Mouse (Mus musculus): ENCODE results near the gene Rev3l. TPM values are rescaled to one million over a fixed set of nuclear protein-coding genes. Genes with fewer than 3 reads are reported as not detected.
A peak's percentile ranks its signal among the peaks of the same experiment; 100 is the strongest.
"Not testable (repeated sequence)": the region's sequence is repeated elsewhere in the genome, so short reads cannot be mapped to it uniquely, and the experiment has no call there.

Rev3l gene
- total RNA-seq, 4 experiments from 2014 or later, result 34.3 to 40.5 (median 37.6) TPM

GRCm38 (mm10) chr10:39778305-39778704 is 46.4 kb downstream of the Rev3l start:
- no peak for DNase-seq (ENCODE audit: low spot score in 2 of 2)

GRCm38 (mm10) chr10:39785241-39785640 is 53.3 kb downstream of the Rev3l start:
- no peak for DNase-seq (ENCODE audit: low spot score in 2 of 2)

- no peak for DNase-seq (ENCODE audit: low spot score in 2 of 2)
These were observed 61.4 kb downstream of the Rev3l start for GRCm38 (mm10) chr10:39793295-39793694.

- no peak for DNase-seq (ENCODE audit: low spot score in 2 of 2)
These were observed 79.6 kb downstream of the Rev3l start for GRCm38 (mm10) chr10:39811507-39811906.

- no peak for DNase-seq (ENCODE audit: low spot score in 2 of 2)
These were observed 110.7 kb downstream of the Rev3l start for GRCm38 (mm10) chr10:39842621-39843020.

GRCm38 (mm10) chr10:39865509-39865908 is 133.6 kb downstream of the Rev3l start:
- DNase-seq (ENCODE audit: low spot score in 2 of 2), result no peak

GRCm38 (mm10) chr10:39888621-39889020 is 156.7 kb downstream of the Rev3l start:
- no peak for DNase-seq (ENCODE audit: low spot score in 2 of 2)

- no peak for DNase-seq (ENCODE audit: low spot score in 2 of 2)
These were observed 162.1 kb downstream of the Rev3l start for GRCm38 (mm10) chr10:39893702-39894697.

- DNase-seq (ENCODE audit: low spot score in 2 of 2), result no peak
These were observed 164.6 kb downstream of the Rev3l start for GRCm38 (mm10) chr10:39896503-39896902.

GRCm38 (mm10) chr10:39898874-39899371 is 167.0 kb downstream of the Rev3l start, which contains the start of gene Mfsd4b4:
Gene Mfsd4b4, minus strand, starts transcription at chr10:39899238.
- peak; percentile 79 to 80 for DNase-seq (ENCODE audit: low spot score in 2 of 2)

GRCm38 (mm10) chr10:39904191-39904590 is 172.3 kb downstream of the Rev3l start:
- DNase-seq (ENCODE audit: low spot score in 2 of 2), result no peak

- DNase-seq (ENCODE audit: low spot score in 2 of 2), result no peak
These were observed 175.1 kb downstream of the Rev3l start for GRCm38 (mm10) chr10:39906799-39907658.

GRCm38 (mm10) chr10:39908768-39909441 is 177.0 kb downstream of the Rev3l start:
- DNase-seq (ENCODE audit: low spot score in 2 of 2), result no peak

GRCm38 (mm10) chr10:39912616-39913015 is 180.7 kb downstream of the Rev3l start:
- DNase-seq (ENCODE audit: low spot score in 2 of 2), result no peak

GRCm38 (mm10) chr10:39924556-39924955 is 192.6 kb downstream of the Rev3l start:
- DNase-seq (ENCODE audit: low spot score in 2 of 2), result not testable (repeated sequence)

Other genes starting within 250 kb of the Rev3l start
- gene Traf3ip2, start 119.2 kb upstream of the Rev3l start, total RNA-seq (2022), result 1 to 10 TPM; 1.1 to 5.0 (median 2.8) TPM
- 1 to 10 TPM; 8.8 to 9.9 (median 9.3) TPM for gene Mfsd4b4, start 167.1 kb downstream of the Rev3l start, total RNA-seq (2022)
- gene Mfsd4b2, start 194.8 kb downstream of the Rev3l start, total RNA-seq (2022), result under 1 TPM in 2 of 4 experiments, not detected in 2; 0.16 to 0.39 TPM
- under 1 TPM in 2 of 4 experiments, not detected in 2; 0.34 to 0.37 TPM for gene Mfsd4b3, start 228.0 kb downstream of the Rev3l start, total RNA-seq (2022)